Mouse (Mus musculus) liver, embryonic 11.5 days (tissue): ENCODE results near the gene Sash3. TPM values are rescaled to one million over a fixed set of nuclear protein-coding genes. Genes with fewer than 3 reads are reported as not detected.

ENCODE experiments used
- ATAC-seq: fragments of 200-750 bp; cut with Nextera tagmentation; replicated peaks from 2 replicates; pipeline ENCODE4 v1.8.0; 2017; ENCODE audit warnings: moderate number of reproducible peaks, mild to moderate bottlenecking, moderate TSS enrichment, moderate library complexity; ENCODE audit not compliant: low FRiP score
- DNase-seq: peaks from one replicate; pipeline ENCODE4 v3.0.0-alpha.2; 2017; ENCODE audit warnings: low spot score
- H3K27ac ChIP-seq: fragments of 300-500 bp; sonication (generic); 2 replicates; pipeline ENCODE4 v1.5.1; 2014; ENCODE audit warnings: mild to moderate bottlenecking, low read depth, low read length, control low read depth
- H3K27me3 ChIP-seq: fragments of 300-500 bp; sonication (generic); replicated peaks from 2 replicates; pipeline ENCODE4 v1.6.1; 2014; ENCODE audit warnings: low read length, mixed read lengths; ENCODE audit not compliant: control insufficient read depth, insufficient read depth
- H3K36me3 ChIP-seq: fragments of 300-500 bp; sonication (generic); 2 replicates; pipeline ENCODE4 v1.6.1; 2014; ENCODE audit warnings: mild to moderate bottlenecking, low read length, moderate library complexity, mixed read lengths; ENCODE audit not compliant: control insufficient read depth, insufficient read depth
- H3K4me1 ChIP-seq: fragments of 300-500 bp; sonication (generic); replicated peaks from 2 replicates; pipeline ENCODE4 v1.6.1; 2014; ENCODE audit warnings: low read length, mixed read lengths; ENCODE audit not compliant: control insufficient read depth, insufficient read depth
- H3K4me2 ChIP-seq: fragments of 300-500 bp; sonication (generic); 2 replicates; pipeline ENCODE4 v1.6.1; 2014; ENCODE audit warnings: mild to moderate bottlenecking, control low read depth, moderate library complexity
- H3K4me3 ChIP-seq: fragments of 300-500 bp; sonication (generic); 2 replicates; pipeline ENCODE4 v1.5.1; 2014; ENCODE audit warnings: low read depth, low read length, control low read depth
- H3K9ac ChIP-seq: fragments of 300-500 bp; sonication (generic); 2 replicates; pipeline ENCODE4 v1.6.1; 2014; ENCODE audit warnings: low read depth, low read length, control low read depth
- H3K9me3 ChIP-seq: fragments of 300-500 bp; sonication (generic); 2 replicates; pipeline ENCODE4 v1.6.1; 2016; ENCODE audit warnings: low read length, inconsistent platforms, mixed read lengths; ENCODE audit not compliant: control insufficient read depth
- WGBS: fragments of 180-500 bp; shearing (Covaris S2); extraction: QIAGEN DNeasy Blood & Tissue Kit; methylation state at CpG from one replicate; pipeline ENCODE4 v1.1.7; 2014; 5-methylcytosine and 5-hydroxymethylcytosine counted together
- polyA plus RNA-seq: library from polyadenylated mRNA; unstranded; fragments of >200 nt; fragmentation: Nextera tagmentation; extraction: Ambion mirVana; gene quantifications from 2 replicates; pipeline ENCODE4 v1.2.1, GENCODE M21; 2014

Sash3 gene
- polyA plus RNA-seq, 1 experiment from 2014 or later = 11.5 TPM

DNA sequence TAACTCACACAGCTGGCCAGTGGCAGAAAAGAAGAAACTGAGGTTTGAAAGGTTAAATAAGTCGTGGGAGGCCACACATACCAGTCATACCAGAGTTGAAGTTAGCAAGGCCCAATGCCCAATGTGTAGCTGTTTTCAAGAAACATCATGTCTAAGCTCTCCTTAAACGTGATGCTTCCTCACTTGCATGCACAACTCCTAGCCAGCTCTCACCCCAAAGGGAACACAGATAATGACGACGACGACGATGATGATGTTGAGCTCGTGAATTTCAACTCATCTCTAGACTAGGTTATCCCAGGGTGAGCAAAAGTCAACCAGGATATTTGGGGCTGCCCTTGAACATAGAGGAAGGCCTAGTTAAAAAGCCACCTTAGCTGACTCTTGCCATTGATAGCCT is 5.9 kb downstream of the Sash3 start:
- H3K27ac ChIP-seq = no peak overlapping the region
- ATAC-seq (no peak), DNase-seq (no peak)
- H3K4me1 ChIP-seq = no peaks in the 10 kb centered on the region
- H3K9ac ChIP-seq = no peak overlapping the region
- no peaks in the 10 kb centered on the region for H3K36me3 ChIP-seq
- H3K9me3 ChIP-seq = no peaks in the 10 kb centered on the region
- 0 out of 2 replicates have a peak, but pooled peaks cover 2% of the 10 kb centered on the region for H3K27me3 ChIP-seq
- WGBS = 55% methylated on average over 7 of the region's 7 CpGs
- H3K4me3 ChIP-seq = no peak overlapping the region
- H3K4me2 ChIP-seq = no peak overlapping the region

GRCm38 (mm10) chrX:48153414-48153813 is 7.2 kb downstream of the Sash3 start:
- Histone ChIP-seq H3K4me3 (no peak overlapping the region), H3K36me3 (no peaks in the 10 kb centered on the region), H3K27ac (no peak overlapping the region), H3K4me2 (no peak overlapping the region), H3K4me1 (no peaks in the 10 kb centered on the region), H3K9me3 (no peaks in the 10 kb centered on the region), H3K9ac (no peak overlapping the region), H3K27me3 (0 out of 2 replicates have a peak, but pooled peaks cover 2% of the 10 kb centered on the region)
- 51% methylated on average over 2 of the region's 2 CpGs for WGBS
- ATAC-seq (peak; percentile 96), DNase-seq (no peak)

DNA sequence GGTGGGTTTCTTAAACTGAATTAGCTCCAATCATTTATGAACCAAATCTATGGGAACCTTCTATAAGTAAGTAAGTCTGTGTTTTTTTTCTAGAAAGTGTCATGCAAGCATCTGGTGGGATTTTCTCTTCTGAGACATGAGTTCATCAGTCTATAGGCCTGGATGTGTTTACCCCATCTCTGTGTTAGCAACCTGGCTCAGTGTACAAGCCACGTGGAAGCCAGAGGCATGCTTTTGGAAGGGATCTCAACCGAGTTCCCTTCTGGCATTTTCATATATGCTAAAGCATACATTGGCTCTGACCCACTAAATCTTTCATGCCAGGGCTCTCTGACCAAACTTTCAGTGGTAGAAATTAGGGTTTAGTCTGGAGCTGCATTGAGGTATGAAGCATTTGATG is 7.7 kb downstream of the Sash3 start:
- Histone ChIP-seq H3K4me2 (no peak overlapping the region), H3K9me3 (no peaks in the 10 kb centered on the region), H3K27ac (no peak overlapping the region), H3K9ac (no peak overlapping the region), H3K4me3 (no peak overlapping the region), H3K36me3 (no peaks in the 10 kb centered on the region), H3K4me1 (no peaks in the 10 kb centered on the region), H3K27me3 (0 out of 2 replicates have a peak, but pooled peaks cover 2% of the 10 kb centered on the region)
- ATAC-seq = no peak
- DNase-seq = no peak
- 49% methylated on average over 2 of the region's 2 CpGs for WGBS

- Histone ChIP-seq H3K4me2 (no peak overlapping the region), H3K36me3 (no peaks in the 10 kb centered on the region), H3K4me3 (no peak overlapping the region), H3K27ac (no peak overlapping the region), H3K4me1 (no peaks in the 10 kb centered on the region), H3K9ac (no peak overlapping the region), H3K27me3 (0 out of 2 replicates have a peak, but pooled peaks cover under 1% of the 10 kb centered on the region), H3K9me3 (no peaks in the 10 kb centered on the region)
- no peak for DNase-seq
- WGBS = 85% methylated on average over 6 of the region's 6 CpGs
- no peak for ATAC-seq
Observed at GRCm38 (mm10) chrX:48155489-48155888, 9.3 kb downstream of the Sash3 start.

DNA sequence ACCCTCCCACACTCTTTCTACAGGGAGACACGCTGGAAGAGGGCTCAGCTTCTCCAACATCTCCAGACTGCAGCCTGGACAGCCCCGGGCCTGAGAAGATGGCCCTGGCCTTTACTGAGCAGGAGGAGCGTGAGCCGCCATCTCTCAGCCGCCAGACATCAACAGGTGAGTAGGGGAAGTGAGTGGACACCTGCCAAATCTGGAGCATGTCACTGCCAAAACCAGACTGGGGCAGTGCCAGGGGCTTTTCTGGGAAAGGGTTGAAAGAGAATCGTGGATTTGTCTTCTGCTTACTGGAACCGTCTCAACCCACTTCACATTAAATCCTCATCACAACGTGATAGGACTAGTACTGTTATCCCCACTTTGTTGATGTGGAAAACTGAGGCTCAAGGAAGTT is 11.2 kb downstream of the Sash3 start:
- no peak for DNase-seq
- Histone ChIP-seq H3K27ac (no peak overlapping the region), H3K9me3 (no peaks in the 10 kb centered on the region), H3K9ac (no peak overlapping the region), H3K36me3 (no peaks in the 10 kb centered on the region), H3K27me3 (no peaks in the 10 kb centered on the region), H3K4me1 (no peaks in the 10 kb centered on the region), H3K4me3 (no peak overlapping the region), H3K4me2 (no peak overlapping the region)
- no peak for ATAC-seq
- WGBS = 80% methylated on average over 8 of the region's 8 CpGs

DNA sequence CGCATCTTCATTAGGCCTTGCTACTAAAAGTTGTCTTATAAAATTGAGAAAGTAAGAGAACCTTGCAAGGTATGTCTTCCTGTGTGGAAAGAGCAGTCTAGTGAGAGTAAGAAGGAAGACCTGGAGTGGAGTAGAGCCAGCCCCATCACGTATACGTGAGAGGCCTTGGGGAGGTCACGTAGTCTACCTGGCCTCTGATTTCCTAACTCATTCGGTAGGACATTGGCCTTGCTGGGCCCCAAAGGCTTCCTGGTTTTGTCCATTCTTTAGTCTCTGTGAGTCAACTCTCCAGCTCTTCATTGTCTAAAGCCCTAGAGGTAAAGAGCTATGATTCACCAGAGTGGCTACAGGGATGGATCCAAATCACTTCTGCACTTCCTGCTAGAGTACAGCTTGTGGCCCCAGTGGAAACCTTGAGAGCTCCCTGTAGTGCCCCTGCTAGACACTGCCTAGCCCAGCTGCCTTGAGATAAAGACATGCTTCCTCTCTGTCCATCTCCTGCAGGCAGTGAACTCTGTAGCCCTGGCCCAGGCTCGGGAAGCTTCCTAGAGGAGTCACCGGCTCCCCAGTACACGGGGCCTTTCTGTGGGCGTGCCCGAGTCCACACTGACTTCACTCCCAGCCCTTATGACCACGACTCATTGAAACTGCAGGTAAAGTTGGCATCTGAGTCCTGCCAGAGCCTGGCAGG is 12.1 kb downstream of the Sash3 start:
- H3K9ac ChIP-seq = no peak overlapping the region
- H3K36me3 ChIP-seq = no peaks in the 10 kb centered on the region
- H3K27ac ChIP-seq = no peak overlapping the region
- H3K4me1 ChIP-seq = no peaks in the 10 kb centered on the region
- no peak for DNase-seq
- no peak overlapping the region for H3K4me3 ChIP-seq
- no peak overlapping the region for H3K4me2 ChIP-seq
- ATAC-seq = no peak
- H3K27me3 ChIP-seq = no peaks in the 10 kb centered on the region
- 82% methylated on average over 11 of the region's 11 CpGs for WGBS
- no peaks in the 10 kb centered on the region for H3K9me3 ChIP-seq

DNA sequence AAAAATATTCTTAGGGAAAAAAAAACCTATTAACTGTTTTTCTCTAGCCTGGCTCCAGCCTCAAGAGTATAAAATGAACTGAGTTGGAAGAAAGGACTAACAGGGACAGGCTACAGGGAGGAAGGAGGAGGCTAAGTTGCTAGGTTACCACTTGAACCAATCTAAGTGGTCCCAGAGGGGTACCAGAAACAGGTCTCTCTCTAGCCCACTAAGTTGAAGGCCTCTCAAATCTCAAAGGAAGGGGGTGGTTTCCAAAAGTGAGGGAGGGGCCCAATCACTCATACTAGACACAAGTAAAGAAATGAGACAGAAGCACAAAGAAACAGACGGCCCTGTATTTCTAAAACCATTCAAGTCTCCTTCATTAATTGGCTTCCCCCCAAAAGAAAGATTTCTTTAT is 23.7 kb downstream of the Sash3 start:
- Histone ChIP-seq H3K36me3 (no peaks in the 10 kb centered on the region), H3K9me3 (no peaks in the 10 kb centered on the region), H3K4me1 (no peaks in the 10 kb centered on the region), H3K4me3 (no peak overlapping the region), H3K4me2 (no peak overlapping the region), H3K9ac (no peak overlapping the region), H3K27me3 (no peaks in the 10 kb centered on the region), H3K27ac (no peak overlapping the region)
- no peak for DNase-seq
- no peak for ATAC-seq
- 75% methylated on average over 1 of the region's 1 CpGs for WGBS

GRCm38 (mm10) chrX:48170368-48170767 is 24.1 kb downstream of the Sash3 start:
- ATAC-seq (no peak), DNase-seq (no peak)
- H3K27me3 ChIP-seq = no peaks in the 10 kb centered on the region
- no peaks in the 10 kb centered on the region for H3K4me1 ChIP-seq
- no peaks in the 10 kb centered on the region for H3K36me3 ChIP-seq
- no peak overlapping the region for H3K9ac ChIP-seq
- no peaks in the 10 kb centered on the region for H3K9me3 ChIP-seq
- H3K4me2 ChIP-seq = no peak overlapping the region
- no peak overlapping the region for H3K27ac ChIP-seq
- WGBS = 31% methylated on average over 1 of the region's 1 CpGs
- H3K4me3 ChIP-seq = no peak overlapping the region

- ATAC-seq (no peak), DNase-seq (no peak)
- WGBS = 77% methylated on average over 6 of the region's 6 CpGs
- Histone ChIP-seq H3K4me2 (no peak overlapping the region), H3K36me3 (no peaks in the 10 kb centered on the region), H3K27me3 (no peaks in the 10 kb centered on the region), H3K4me1 (no peaks in the 10 kb centered on the region), H3K27ac (no peak overlapping the region), H3K9me3 (no peaks in the 10 kb centered on the region), H3K4me3 (no peak overlapping the region), H3K9ac (no peak overlapping the region)
Observed at GRCm38 (mm10) chrX:48181844-48182243, 35.6 kb downstream of the Sash3 start.
